Mouse (Mus musculus): ENCODE data around the gene Grik1. TPM values are rescaled to one million over a fixed set of nuclear protein-coding genes. Genes with fewer than 3 reads are reported as not detected.

Gene Grik1
- polyA plus RNA-seq, 1 experiment from 2014 or later, result 0.02 TPM

- Histone ChIP-seq H3K9ac (no peak overlapping the region), H3K36me3 (no peaks in the 10 kb centered on the region), H3K27ac (no peak overlapping the region), H3K4me1 (replicated peaks) (no peaks in the 10 kb centered on the region), H3K27me3 (no peaks in the 10 kb centered on the region), H3K9me3 (replicated peaks) (no peaks in the 10 kb centered on the region), H3K4me3 (replicated peaks) (no peak overlapping the region), H3K4me2 (no peak overlapping the region)
- DNase-seq (no peak), ATAC-seq (ENCODE audit: low read depth) (no peak)
- 63% methylated on average over 4 of the region's 4 CpGs for WGBS (ENCODE audit: insufficient replicate concordance)
Observed at GRCm38 (mm10) chr16:87917897-87918296, 372.2 kb downstream of the Grik1 start.

- H3K9me3 ChIP-seq (replicated peaks), result no peaks in the 10 kb centered on the region
- H3K4me2 ChIP-seq, result no peak overlapping the region
- WGBS (ENCODE audit: insufficient replicate concordance), result 63% methylated on average over 1 of the region's 1 CpGs
- H3K36me3 ChIP-seq, result no peaks in the 10 kb centered on the region
- H3K4me1 ChIP-seq (replicated peaks), result no peaks in the 10 kb centered on the region
- DNase-seq (no peak), ATAC-seq (ENCODE audit: low read depth) (no peak)
- H3K27me3 ChIP-seq, result no peaks in the 10 kb centered on the region
- no peak overlapping the region for H3K4me3 ChIP-seq (replicated peaks)
- no peak overlapping the region for H3K27ac ChIP-seq
- H3K9ac ChIP-seq, result no peak overlapping the region
Observed at GRCm38 (mm10) chr16:87917157-87917546, 372.9 kb downstream of the Grik1 start.

- Histone ChIP-seq H3K9me3 (replicated peaks) (no peaks in the 10 kb centered on the region), H3K9ac (no peak overlapping the region), H3K27ac (no peak overlapping the region), H3K4me2 (no peak overlapping the region), H3K36me3 (no peaks in the 10 kb centered on the region), H3K4me3 (replicated peaks) (no peak overlapping the region), H3K27me3 (no peaks in the 10 kb centered on the region), H3K4me1 (replicated peaks) (no peaks in the 10 kb centered on the region)
- WGBS (ENCODE audit: insufficient replicate concordance), result 48% methylated on average over 6 of the region's 6 CpGs
- DNase-seq (no peak), ATAC-seq (ENCODE audit: low read depth) (no peak)
Observed at GRCm38 (mm10) chr16:87916209-87917156, 373.6 kb downstream of the Grik1 start.

- ATAC-seq (ENCODE audit: low read depth) (no peak), DNase-seq (no peak)
- Histone ChIP-seq H3K4me1 (replicated peaks) (no peaks in the 10 kb centered on the region), H3K9me3 (replicated peaks) (no peaks in the 10 kb centered on the region), H3K9ac (no peak overlapping the region), H3K36me3 (no peaks in the 10 kb centered on the region), H3K4me3 (replicated peaks) (no peak overlapping the region), H3K27ac (no peak overlapping the region), H3K27me3 (no peaks in the 10 kb centered on the region), H3K4me2 (no peak overlapping the region)
- 47% methylated on average over 4 of the region's 4 CpGs for WGBS (ENCODE audit: insufficient replicate concordance)
Observed at GRCm38 (mm10) chr16:87915156-87915555, 374.9 kb downstream of the Grik1 start.

GRCm38 (mm10) chr16:87913781-87914180 lies 376.3 kb downstream of the Grik1 start:
- ATAC-seq (ENCODE audit: low read depth) (no peak), DNase-seq (no peak)
- H3K9ac ChIP-seq, result no peak overlapping the region
- no peaks in the 10 kb centered on the region for H3K36me3 ChIP-seq
- H3K9me3 ChIP-seq (replicated peaks), result no peaks in the 10 kb centered on the region
- no peak overlapping the region for H3K4me3 ChIP-seq (replicated peaks)
- H3K27ac ChIP-seq, result no peak overlapping the region
- H3K4me2 ChIP-seq, result no peak overlapping the region
- no peaks in the 10 kb centered on the region for H3K4me1 ChIP-seq (replicated peaks)
- WGBS (ENCODE audit: insufficient replicate concordance), result 71% methylated on average over 5 of the region's 5 CpGs
- H3K27me3 ChIP-seq, result no peaks in the 10 kb centered on the region

- Histone ChIP-seq H3K27ac (no peak overlapping the region), H3K4me2 (no peak overlapping the region), H3K36me3 (no peaks in the 10 kb centered on the region), H3K27me3 (no peaks in the 10 kb centered on the region), H3K4me1 (replicated peaks) (no peaks in the 10 kb centered on the region), H3K4me3 (replicated peaks) (no peak overlapping the region), H3K9ac (no peak overlapping the region), H3K9me3 (replicated peaks) (no peaks in the 10 kb centered on the region)
- no peak for ATAC-seq (ENCODE audit: low read depth)
- no peak for DNase-seq
- 42% methylated on average over 2 of the region's 2 CpGs for WGBS (ENCODE audit: insufficient replicate concordance)
Observed at GRCm38 (mm10) chr16:87911201-87911600, 378.9 kb downstream of the Grik1 start.

GRCm38 (mm10) chr16:87902049-87902448 lies 388.0 kb downstream of the Grik1 start:
- ATAC-seq (ENCODE audit: low read depth), result no peak
- 68% methylated on average over 9 of the region's 9 CpGs for WGBS (ENCODE audit: insufficient replicate concordance)
- no peak overlapping the region for H3K27ac ChIP-seq
- H3K4me3 ChIP-seq (replicated peaks), result no peak overlapping the region
- H3K27me3 ChIP-seq, result no peaks in the 10 kb centered on the region
- H3K9me3 ChIP-seq (replicated peaks), result no peaks in the 10 kb centered on the region
- H3K4me2 ChIP-seq, result no peak overlapping the region
- no peak overlapping the region for H3K9ac ChIP-seq
- H3K4me1 ChIP-seq (replicated peaks), result no peaks in the 10 kb centered on the region
- H3K36me3 ChIP-seq, result no peaks in the 10 kb centered on the region
- DNase-seq, result no peak

- no peaks in the 10 kb centered on the region for H3K4me1 ChIP-seq (replicated peaks)
- H3K27ac ChIP-seq, result no peak overlapping the region
- H3K9ac ChIP-seq, result no peak overlapping the region
- H3K36me3 ChIP-seq, result no peaks in the 10 kb centered on the region
- H3K9me3 ChIP-seq (replicated peaks), result no peaks in the 10 kb centered on the region
- H3K4me3 ChIP-seq (replicated peaks), result no peak overlapping the region
- DNase-seq (no peak), ATAC-seq (ENCODE audit: low read depth) (no peak)
- 51% methylated on average over 2 of the region's 2 CpGs for WGBS (ENCODE audit: insufficient replicate concordance)
- H3K4me2 ChIP-seq, result no peak overlapping the region
- H3K27me3 ChIP-seq, result no peaks in the 10 kb centered on the region
Observed at GRCm38 (mm10) chr16:87901189-87901588, 388.9 kb downstream of the Grik1 start.

GRCm38 (mm10) chr16:87875927-87876326 lies 414.1 kb downstream of the Grik1 start:
- Histone ChIP-seq H3K27me3 (no peaks in the 10 kb centered on the region), H3K4me3 (replicated peaks) (no peak overlapping the region), H3K9me3 (replicated peaks) (no peaks in the 10 kb centered on the region), H3K4me2 (no peak overlapping the region), H3K27ac (no peak overlapping the region), H3K36me3 (no peaks in the 10 kb centered on the region), H3K4me1 (replicated peaks) (no peaks in the 10 kb centered on the region), H3K9ac (no peak overlapping the region)
- ATAC-seq (ENCODE audit: low read depth) (no peak), DNase-seq (no peak)
- 71% methylated on average over 2 of the region's 2 CpGs for WGBS (ENCODE audit: insufficient replicate concordance)

- Histone ChIP-seq H3K9ac (no peak overlapping the region), H3K27ac (no peak overlapping the region), H3K4me2 (no peak overlapping the region), H3K4me1 (replicated peaks) (no peaks in the 10 kb centered on the region), H3K36me3 (no peaks in the 10 kb centered on the region), H3K9me3 (replicated peaks) (no peaks in the 10 kb centered on the region), H3K27me3 (no peaks in the 10 kb centered on the region), H3K4me3 (replicated peaks) (no peak overlapping the region)
- ATAC-seq (ENCODE audit: low read depth), result no peak
- WGBS (ENCODE audit: insufficient replicate concordance), result 65% methylated on average over 6 of the region's 6 CpGs
- DNase-seq, result no peak
Observed at GRCm38 (mm10) chr16:87864526-87864925, 425.5 kb downstream of the Grik1 start.

- ATAC-seq (ENCODE audit: low read depth), result no peak
- H3K4me2 ChIP-seq, result no peak overlapping the region
- 46% methylated on average over 1 of the region's 1 CpGs for WGBS (ENCODE audit: insufficient replicate concordance)
Observed at GRCm38 (mm10) chr16:87861722-87862121, 428.3 kb downstream of the Grik1 start.

More at GRCm38 (mm10) chr16:87861722-87862121, 428.3 kb downstream of the Grik1 start:
- no peak for DNase-seq
- no peak overlapping the region for H3K9ac ChIP-seq
- H3K36me3 ChIP-seq, result no peaks in the 10 kb centered on the region
- H3K27me3 ChIP-seq, result no peaks in the 10 kb centered on the region
- no peak overlapping the region for H3K27ac ChIP-seq
- no peaks in the 10 kb centered on the region for H3K9me3 ChIP-seq (replicated peaks)
- no peak overlapping the region for H3K4me3 ChIP-seq (replicated peaks)
- H3K4me1 ChIP-seq (replicated peaks), result no peaks in the 10 kb centered on the region
